Mouse (Mus musculus) spleen, postnatal 36 days (tissue): Measurements from ENCODE around the gene Casp14.

Experiments used
- DNase-seq, 2 experiments: peaks; one replicate each; pipeline ENCODE4 v3.0.0; 2022; ENCODE audit warnings: low spot score in 2 of 2, mixed read lengths in 1 of 2

Casp14 gene

GRCm38 (mm10) chr10:78718056-78718455, at the start of gene Casp14:
Gene Casp14, minus strand, starts transcription at chr10:78718294.
- DNase-seq: no peak

GRCm38 (mm10) chr10:78765570-78765969, 47.5 kb upstream of the Casp14 start:
- no peak for DNase-seq

GRCm38 (mm10) chr10:78756021-78756420, 37.9 kb upstream of the Casp14 start:
- no peak for DNase-seq

GRCm38 (mm10) chr10:78752452-78753191, 34.5 kb upstream of the Casp14 start, which contains the start of gene Ccdc105:
Gene Ccdc105, minus strand, starts transcription at chr10:78753065.
- DNase-seq: no peak

DNA sequence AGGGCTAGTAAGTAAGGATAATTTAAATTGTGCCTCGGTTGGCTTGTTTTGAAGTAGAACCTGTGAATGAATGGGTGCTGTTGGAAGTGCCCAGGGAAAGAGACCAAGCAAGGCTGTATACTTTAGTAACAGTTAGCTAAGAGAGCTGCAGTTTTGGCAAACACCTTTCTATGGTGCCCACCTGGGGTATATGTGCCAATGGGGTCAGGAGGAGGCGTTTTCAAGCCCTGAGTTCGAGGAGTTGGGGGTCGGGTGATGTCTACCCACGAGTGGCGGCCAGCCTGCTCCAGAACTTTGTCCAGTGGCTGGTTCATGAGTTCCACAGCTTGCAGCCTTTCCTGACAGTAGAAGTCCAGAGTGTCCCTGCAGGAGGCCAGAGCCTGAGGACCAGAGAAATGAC, 30.9 kb upstream of the Casp14 start:
- DNase-seq: no peak

GRCm38 (mm10) chr10:78748161-78748560, 30.1 kb upstream of the Casp14 start:
- DNase-seq: no peak

GRCm38 (mm10) chr10:78747035-78747721, 29.1 kb upstream of the Casp14 start:
- DNase-seq: no peak

DNA sequence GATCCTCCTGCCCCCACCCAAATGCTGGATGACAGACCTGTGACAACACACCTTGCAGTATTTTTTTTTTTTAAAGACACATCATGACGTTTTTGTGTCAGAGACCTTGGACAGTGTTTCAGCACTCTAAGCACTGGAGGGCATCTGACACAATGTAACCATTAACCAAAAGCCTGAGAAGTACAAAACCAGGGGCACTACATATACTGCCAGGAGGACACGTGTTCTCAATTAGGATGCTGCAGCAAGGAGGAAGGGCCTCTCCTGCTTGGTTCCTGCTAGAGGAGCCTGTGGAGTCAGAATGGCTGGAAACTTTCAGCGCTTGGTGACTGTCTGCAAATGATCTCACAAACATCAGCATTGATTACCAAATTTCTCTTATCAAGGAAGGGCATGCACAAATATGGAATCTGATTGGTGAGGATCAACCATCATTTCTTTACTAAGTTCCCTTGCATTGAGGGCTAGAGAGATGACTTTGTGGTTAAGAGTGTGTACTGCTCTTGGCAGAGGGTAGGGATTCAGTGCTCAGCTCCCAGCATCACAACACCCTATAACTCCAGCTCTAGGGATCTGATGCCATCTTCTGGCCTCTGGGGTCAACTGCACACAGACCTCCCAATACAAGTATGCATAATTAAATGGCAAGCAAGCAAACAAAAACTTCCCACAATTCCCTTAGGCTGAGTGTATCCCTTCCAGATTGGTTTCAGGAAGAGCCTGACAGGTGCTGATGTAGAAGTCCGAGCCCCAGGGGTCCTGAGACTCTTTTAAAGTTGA, 27.5 kb upstream of the Casp14 start:
- DNase-seq: no peak

GRCm38 (mm10) chr10:78743721-78744120, 25.6 kb upstream of the Casp14 start:
- no peak for DNase-seq

GRCm38 (mm10) chr10:78739821-78740220, 21.7 kb upstream of the Casp14 start:
- DNase-seq: no peak

- DNase-seq: no peak
Observed at GRCm38 (mm10) chr10:78727876-78728275, 9.8 kb upstream of the Casp14 start.

DNA sequence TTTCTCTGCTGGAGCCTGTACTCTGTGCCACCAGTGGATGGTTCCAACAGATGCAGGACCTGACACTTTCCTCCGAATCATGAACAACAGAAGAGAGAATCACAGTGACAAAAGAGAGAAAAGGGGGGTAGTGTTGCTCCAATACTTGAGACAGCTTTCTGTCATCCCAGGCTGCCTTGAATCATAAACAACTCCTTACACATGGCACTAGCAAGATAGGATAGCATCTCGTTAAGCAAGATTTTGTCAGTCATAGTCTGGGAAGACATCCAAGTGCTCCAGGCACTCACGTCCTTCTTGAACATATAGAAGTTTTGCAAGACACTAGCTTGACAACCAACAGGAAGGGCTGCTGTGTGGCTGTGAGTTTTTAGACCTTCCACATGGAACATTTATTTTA, 8.9 kb upstream of the Casp14 start:
- DNase-seq: no peak

GRCm38 (mm10) chr10:78723416-78723815, 5.3 kb upstream of the Casp14 start:
- no peak for DNase-seq

DNA sequence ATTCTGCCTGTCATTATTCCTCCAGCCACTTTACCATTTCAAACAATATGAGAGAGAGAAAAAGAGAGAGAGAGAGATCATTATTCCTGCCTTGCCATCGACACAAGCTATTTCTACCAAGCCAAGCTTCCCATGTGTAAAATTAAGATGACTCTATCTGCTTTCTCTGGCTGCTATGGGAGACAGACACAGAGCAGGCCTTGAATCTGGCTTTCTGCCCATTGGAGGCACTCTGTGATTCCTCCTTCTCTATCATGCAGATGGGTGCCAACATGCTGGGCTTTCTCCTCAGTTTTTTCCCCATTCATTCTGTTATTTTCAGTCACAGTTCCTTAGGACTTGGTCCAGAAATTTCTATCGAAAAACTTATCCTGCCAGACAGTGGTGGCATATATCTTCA, 4.6 kb upstream of the Casp14 start:
- DNase-seq: no peak

- DNase-seq: no peak
Observed at GRCm38 (mm10) chr10:78722036-78722435, 3.9 kb upstream of the Casp14 start.

- DNase-seq: no peak
Observed at GRCm38 (mm10) chr10:78716231-78716630, 1.9 kb downstream of the Casp14 start.

- no peak for DNase-seq
Observed at GRCm38 (mm10) chr10:78715156-78715555, 2.9 kb downstream of the Casp14 start.

- DNase-seq: no peak
Observed at GRCm38 (mm10) chr10:78714129-78714528, 4.0 kb downstream of the Casp14 start.

DNA sequence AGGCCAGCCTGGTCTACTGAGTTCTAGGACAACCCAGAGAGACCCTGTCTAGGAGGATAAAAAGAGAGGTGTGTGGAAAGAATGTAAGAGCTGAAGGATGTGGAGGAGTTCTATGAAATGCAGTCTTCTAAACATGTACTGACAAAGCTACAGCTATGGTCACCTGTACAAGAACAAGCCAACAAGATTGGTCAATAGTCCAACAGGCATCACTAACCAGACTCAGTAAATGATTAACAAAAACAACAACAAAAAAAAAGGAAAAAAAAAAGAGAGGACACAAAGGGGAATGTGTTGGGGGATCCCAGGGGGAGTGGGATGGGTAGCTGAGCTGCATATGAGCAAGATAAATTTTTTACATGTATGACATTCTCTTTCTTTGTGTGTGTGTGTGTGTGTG, 7.4 kb downstream of the Casp14 start:
- DNase-seq: no peak

- DNase-seq: no peak
Observed at GRCm38 (mm10) chr10:78700881-78701280, 17.2 kb downstream of the Casp14 start.

- no peak for DNase-seq
Observed at GRCm38 (mm10) chr10:78689973-78690372, 28.1 kb downstream of the Casp14 start.

DNA sequence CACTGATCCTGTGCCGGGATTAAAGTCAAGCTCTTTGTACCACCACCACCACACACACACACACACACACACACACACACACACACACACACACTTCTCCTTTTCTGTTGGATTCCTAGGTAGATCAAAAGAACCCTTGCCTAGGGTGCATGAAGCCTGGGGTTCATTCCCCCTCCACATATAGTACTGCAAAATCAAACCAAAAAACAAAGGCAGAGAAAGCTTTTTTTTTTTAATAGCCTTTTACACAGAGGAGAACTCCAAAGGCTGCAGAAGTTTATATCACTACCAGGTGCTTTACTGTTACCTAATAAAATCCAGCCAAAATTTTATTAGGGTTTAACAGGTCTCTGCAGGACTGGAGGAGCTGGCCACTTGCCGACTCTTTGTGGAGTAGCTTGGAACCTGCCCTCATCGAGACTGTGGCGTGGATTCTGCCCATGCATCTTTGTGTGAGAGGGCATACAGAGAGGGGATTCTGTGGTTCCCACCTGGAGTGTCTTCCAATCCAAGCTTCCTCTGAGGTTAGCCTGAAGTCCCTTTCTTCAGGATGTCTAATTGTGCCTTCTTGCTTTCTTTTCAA, 31.0 kb downstream of the Casp14 start:
- no peak for DNase-seq
